Mouse (Mus musculus) ovary, postnatal 10 days (tissue): ENCODE data around the gene Gm14459.
"Not testable (repeated sequence)": the region's sequence is repeated elsewhere in the genome, so short reads cannot be mapped to it uniquely, and the experiment has no call there.

Experiments
- DNase-seq: peaks from one replicate; pipeline ENCODE4 v3.0.0; 2022; ENCODE audit warnings: low spot score

Gm14459 gene

DNA sequence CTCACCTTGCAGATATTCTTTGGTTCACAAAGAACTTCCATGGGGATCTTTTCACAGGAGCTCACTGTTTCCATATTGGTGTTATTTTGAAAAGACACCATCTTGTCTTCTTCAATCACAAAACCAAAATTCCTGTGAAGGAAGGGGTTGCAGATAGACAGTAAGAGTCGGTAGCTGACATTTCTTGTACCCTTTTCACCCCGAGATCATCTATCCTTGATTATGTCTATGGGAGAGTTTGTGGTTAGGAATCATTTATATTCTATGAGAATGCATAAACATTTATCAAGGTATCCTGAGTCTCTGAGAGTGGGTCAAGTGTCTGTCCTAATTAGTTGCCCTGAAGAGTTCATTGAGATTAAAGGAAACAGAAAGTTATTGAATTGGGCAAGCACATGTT lies at the start of gene Gm14459:
TSS of gene Gm14459 (minus strand) at position 101 of the 400 bp plus-strand sequence.
- DNase-seq: no peak

DNA sequence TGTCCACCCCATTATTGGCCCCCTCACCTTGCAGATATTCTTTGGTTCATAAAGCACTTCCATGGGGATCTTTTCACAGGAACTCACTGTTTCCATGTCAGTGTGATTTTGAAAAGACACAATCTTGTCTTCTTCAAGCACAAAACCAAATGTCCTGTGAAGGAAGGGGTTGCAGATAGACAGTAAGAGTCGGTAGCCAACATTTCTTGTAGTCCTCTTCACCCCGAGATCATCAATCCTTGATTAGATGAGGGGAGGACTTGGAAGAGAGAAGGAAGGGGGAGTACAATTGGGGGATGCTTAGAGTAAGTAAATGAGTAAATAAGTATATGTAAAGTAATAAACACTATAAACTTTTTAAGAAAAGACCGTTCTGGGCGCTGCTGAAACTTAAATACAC lies 23.4 kb upstream of the Gm14459 start, which contains the start of gene Ssxb6:
TSS of gene Ssxb6 (minus strand) at position 101 of the 400 bp plus-strand sequence.
- not testable (repeated sequence) for DNase-seq
